In the genomic region with DNA sequence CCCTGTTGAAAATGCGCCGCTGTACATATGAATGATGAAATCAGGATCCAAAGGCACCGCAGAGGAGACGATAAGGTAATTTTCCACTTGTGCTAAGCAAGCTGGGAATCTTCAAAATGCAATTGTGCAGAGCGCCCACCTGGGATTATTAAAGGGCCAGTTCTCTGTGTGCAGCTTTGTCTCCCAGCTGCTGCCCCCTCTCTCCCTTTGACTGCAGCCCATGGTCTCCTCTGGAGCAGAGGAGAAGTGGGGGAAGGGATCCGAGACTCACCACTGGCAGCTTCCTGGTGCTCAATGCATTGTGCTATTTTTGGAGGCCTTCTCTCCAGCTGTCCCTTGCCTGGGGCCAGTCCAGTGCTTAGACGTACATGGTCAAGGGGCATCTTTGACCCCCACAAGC, we compare ENCODE assay signal across 11 mouse cellular contexts.
DNase-seq lines count a peak whose midpoint lies in the region; ATAC-seq and TF ChIP-seq lines count a peak whose summit lies in the region.
"Had no signal": no experiment of that assay in that cellular context is flagged by ENCODE, and none has a peak within 500 bp of the region (broad histone marks: within the 10 kb centered on the region; RNA-seq: fewer than 3 reads in every experiment).

No protein-coding gene starts in this region.

- H3K9ac ChIP-seq in kidney, embryonic 16.5 days (replicated peaks; ENCODE audit: low read length) = no peak overlapping the region
- no peak overlapping the region for H3K9ac ChIP-seq in kidney, embryonic 15.5 days
- no peak overlapping the region; the same call in 1 of the 2 replicates for H3K9ac ChIP-seq in heart, postnatal 0 days (replicated peaks; ENCODE audit: low read depth, low read length)
- no peak overlapping the region for H3K9ac ChIP-seq in midbrain, embryonic 14.5 days (replicated peaks; ENCODE audit: low read length)
- H3K9ac ChIP-seq: limb, embryonic 15.5 days had no signal

- no peak overlapping the region for H3K27ac ChIP-seq in kidney, embryonic 16.5 days (ENCODE audit: low read length)
- no peak overlapping the region for H3K27ac ChIP-seq in kidney, embryonic 15.5 days
- H3K27ac ChIP-seq in heart, postnatal 0 days (ENCODE audit: low read depth) = no peak overlapping the region
- H3K27ac ChIP-seq in midbrain, embryonic 14.5 days (replicated peaks; ENCODE audit: low read depth, low read length) = peak overlapping the region; percentile 66
- H3K27ac ChIP-seq: limb, embryonic 15.5 days had no signal

- H3K27me3 ChIP-seq in kidney, embryonic 16.5 days (ENCODE audit: insufficient read depth, low read length) = no peaks in the 10 kb centered on the region
- H3K27me3 ChIP-seq in kidney, embryonic 15.5 days = no peaks in the 10 kb centered on the region
- no peaks in the 10 kb centered on the region for H3K27me3 ChIP-seq in heart, postnatal 0 days (ENCODE audit: control insufficient read depth, insufficient read depth, low read length)
- H3K27me3 ChIP-seq in midbrain, embryonic 14.5 days (ENCODE audit: control insufficient read depth, insufficient read depth, low read length) = no peaks in the 10 kb centered on the region
- H3K27me3 ChIP-seq: limb, embryonic 15.5 days had no signal

- no peaks in the 10 kb centered on the region for H3K36me3 ChIP-seq in kidney, embryonic 16.5 days (ENCODE audit: insufficient read depth, low read length)
- no peaks in the 10 kb centered on the region for H3K36me3 ChIP-seq in kidney, embryonic 15.5 days
- no peaks in the 10 kb centered on the region for H3K36me3 ChIP-seq in heart, postnatal 0 days (replicated peaks; ENCODE audit: control insufficient read depth, insufficient read depth, low read length)
- no peaks in the 10 kb centered on the region for H3K36me3 ChIP-seq in midbrain, embryonic 14.5 days (ENCODE audit: control insufficient read depth, insufficient read depth, low read length)
- H3K36me3 ChIP-seq: limb, embryonic 15.5 days had no signal

- 75% methylated on average over 7 of the region's 7 CpGs for WGBS in kidney, embryonic 16.5 days
- 72% methylated on average over 7 of the region's 7 CpGs for WGBS in kidney, embryonic 15.5 days
- 54% methylated on average over 7 of the region's 7 CpGs for WGBS in heart, postnatal 0 days
- WGBS in midbrain, embryonic 14.5 days = 36% methylated on average over 7 of the region's 7 CpGs

- TF ChIP-seq CTCF in heart, postnatal 0 days (IDR thresholded peaks at IDR 0.05; ENCODE audit: low read depth) = no peak

- peak; percentile 41 for DNase-seq in embryo, embryonic 11 days
- DNase-seq in heart, postnatal 0 days (ENCODE audit: low spot score) = no peak
- peak; percentile 62 for DNase-seq in midbrain, embryonic 14.5 days
- no peak for DNase-seq in right cerebral cortex, postnatal 36 days (ENCODE audit: low spot score in 2 of 2)
- no peak for DNase-seq in frontal cortex, postnatal 36 days (ENCODE audit: low spot score in 2 of 2)
- DNase-seq in frontal cortex, postnatal 10 days (ENCODE audit: low spot score in 2 of 2) = no peak
- DNase-seq: cerebellum, adult 8-10 months; kidney, adult 18-20 months had no signal

- H3K4me2 ChIP-seq in kidney, embryonic 16.5 days (replicated peaks; ENCODE audit: low read depth, low read length) = no peak overlapping the region
- no peak overlapping the region for H3K4me2 ChIP-seq in kidney, embryonic 15.5 days
- no peak overlapping the region for H3K4me2 ChIP-seq in heart, postnatal 0 days (ENCODE audit: low read depth, low read length)
- H3K4me2 ChIP-seq in midbrain, embryonic 14.5 days (ENCODE audit: low read length) = no peak overlapping the region
- H3K4me2 ChIP-seq: limb, embryonic 15.5 days had no signal

- H3K4me3 ChIP-seq in kidney, embryonic 16.5 days (ENCODE audit: low read length) = no peak overlapping the region
- H3K4me3 ChIP-seq in kidney, embryonic 15.5 days (replicated peaks) = no peak overlapping the region
- no peak overlapping the region for H3K4me3 ChIP-seq in heart, postnatal 0 days (ENCODE audit: low read depth, low read length)
- H3K4me3 ChIP-seq in midbrain, embryonic 14.5 days (replicated peaks; ENCODE audit: low read depth, low read length) = no peak overlapping the region
- H3K4me3 ChIP-seq: limb, embryonic 15.5 days had no signal

- no peak for TF ChIP-seq EP300 in heart, postnatal 0 days (IDR thresholded peaks at IDR 0.05; ENCODE audit: low read depth)

- H3K4me1 ChIP-seq in kidney, embryonic 16.5 days (ENCODE audit: insufficient read depth, low read length) = peaks cover 8% of the 10 kb centered on the region; the same call in 1 of the 2 replicates
- H3K4me1 ChIP-seq in kidney, embryonic 15.5 days = peaks cover 8% of the 10 kb centered on the region
- peaks cover 18% of the 10 kb centered on the region for H3K4me1 ChIP-seq in heart, postnatal 0 days (ENCODE audit: control insufficient read depth, insufficient read depth)
- peaks cover 25% of the 10 kb centered on the region for H3K4me1 ChIP-seq in midbrain, embryonic 14.5 days (ENCODE audit: control insufficient read depth, insufficient read depth, low read length)
- H3K4me1 ChIP-seq: limb, embryonic 15.5 days had no signal

- ATAC-seq in kidney, embryonic 16.5 days (ENCODE audit: low FRiP score, low TSS enrichment) = peak; percentile 70
- no peak; the same call in 1 of the 2 replicates for ATAC-seq in kidney, embryonic 15.5 days (replicated peaks; ENCODE audit: low FRiP score)
- ATAC-seq in heart, postnatal 0 days (ENCODE audit: insufficient read depth, low read depth) = peak; percentile 44; the same call in 1 of the 2 replicates
- no peak; the same call in 1 of the 2 replicates for ATAC-seq in midbrain, embryonic 14.5 days (ENCODE audit: low FRiP score, low TSS enrichment)

- H3K9me3 ChIP-seq in kidney, embryonic 16.5 days (ENCODE audit: low read length) = no peaks in the 10 kb centered on the region
- no peaks in the 10 kb centered on the region for H3K9me3 ChIP-seq in kidney, embryonic 15.5 days (replicated peaks)
- H3K9me3 ChIP-seq in heart, postnatal 0 days (replicated peaks; ENCODE audit: control insufficient read depth, low read length) = 0 out of 2 replicates have a peak, but pooled peaks cover 5% of the 10 kb centered on the region
- no peaks in the 10 kb centered on the region for H3K9me3 ChIP-seq in midbrain, embryonic 14.5 days (ENCODE audit: control insufficient read depth, low read length)
- H3K9me3 ChIP-seq: limb, embryonic 15.5 days had no signal

Comparison
In these comparisons a context has a peak if more than half of its experiments do, and no peak if none do; other contexts are left out.
1. ATAC-seq: peak in kidney, embryonic 16.5 days (single experiment) and heart, postnatal 0 days (single experiment); none in kidney, embryonic 15.5 days (single experiment) and midbrain, embryonic 14.5 days (single experiment).
2. DNase-seq: peak in embryo, embryonic 11 days (single experiment) and midbrain, embryonic 14.5 days (single experiment); none in heart, postnatal 0 days (single experiment), right cerebral cortex, postnatal 36 days (0 of 2), frontal cortex, postnatal 36 days (0 of 2) and frontal cortex, postnatal 10 days (0 of 2).